Mouse (Mus musculus): ENCODE results near the gene Ltf. TPM values are rescaled to one million over a fixed set of nuclear protein-coding genes. Genes with fewer than 3 reads are reported as not detected.
A peak's percentile ranks its signal among the peaks of the same experiment; 100 is the strongest.

Ltf gene
- total RNA-seq, 2 experiments from 2014 or later, result 0.32 to 0.74 TPM

GRCm38 (mm10) chr9:111033717-111034116 lies 14.6 kb downstream of the Ltf start:
- DNase-seq (ENCODE audit: low spot score in 2 of 2), result no peak

- no peak for DNase-seq (ENCODE audit: low spot score in 2 of 2)
Measured at GRCm38 (mm10) chr9:111039966-111040365, 20.9 kb downstream of the Ltf start.

GRCm38 (mm10) chr9:111042266-111042665 lies 23.2 kb downstream of the Ltf start:
- DNase-seq (ENCODE audit: low spot score in 2 of 2), result no peak

- no peak for DNase-seq (ENCODE audit: low spot score in 2 of 2)
Measured at GRCm38 (mm10) chr9:111046222-111046621, 27.2 kb downstream of the Ltf start.

- DNase-seq (ENCODE audit: low spot score in 2 of 2), result no peak
Measured at GRCm38 (mm10) chr9:111047266-111047665, 28.2 kb downstream of the Ltf start.

GRCm38 (mm10) chr9:111048452-111048851 lies 29.4 kb downstream of the Ltf start:
- no peak for DNase-seq (ENCODE audit: low spot score in 2 of 2)

- no peak for DNase-seq (ENCODE audit: low spot score in 2 of 2)
Measured at GRCm38 (mm10) chr9:111054923-111055322, 35.9 kb downstream of the Ltf start.

- no peak for DNase-seq (ENCODE audit: low spot score in 2 of 2)
Measured at GRCm38 (mm10) chr9:111055800-111056518, 36.9 kb downstream of the Ltf start.

- no peak for DNase-seq (ENCODE audit: low spot score in 2 of 2)
Measured at GRCm38 (mm10) chr9:111056519-111056797, 37.4 kb downstream of the Ltf start.

GRCm38 (mm10) chr9:111056798-111057543 lies 37.9 kb downstream of the Ltf start, which contains the start of gene Ccrl2:
Gene Ccrl2 (minus strand): TSS chr9:111057519.
- peak in 1 of 2 experiments; percentile 9 for DNase-seq (ENCODE audit: low spot score in 2 of 2)

- no peak for DNase-seq (ENCODE audit: low spot score in 2 of 2)
Measured at GRCm38 (mm10) chr9:111057544-111058370, 38.7 kb downstream of the Ltf start.

GRCm38 (mm10) chr9:111058943-111059556 lies 40.0 kb downstream of the Ltf start:
- DNase-seq (ENCODE audit: low spot score in 2 of 2), result no peak

GRCm38 (mm10) chr9:111062840-111063239 lies 43.8 kb downstream of the Ltf start:
- DNase-seq (ENCODE audit: low spot score in 2 of 2), result no peak

- DNase-seq (ENCODE audit: low spot score in 2 of 2), result no peak
Measured at GRCm38 (mm10) chr9:111067052-111067451, 48.0 kb downstream of the Ltf start.

- DNase-seq (ENCODE audit: low spot score in 2 of 2), result peak in 1 of 2 experiments; percentile 16
Measured at GRCm38 (mm10) chr9:111070546-111070961, 51.5 kb downstream of the Ltf start.

GRCm38 (mm10) chr9:111072175-111072574 lies 53.1 kb downstream of the Ltf start:
- peak in 1 of 2 experiments; percentile 38 for DNase-seq (ENCODE audit: low spot score in 2 of 2)

GRCm38 (mm10) chr9:111072971-111073370 lies 53.9 kb downstream of the Ltf start:
- no peak for DNase-seq (ENCODE audit: low spot score in 2 of 2)

GRCm38 (mm10) chr9:111077745-111078144 lies 58.7 kb downstream of the Ltf start:
- no peak for DNase-seq (ENCODE audit: low spot score in 2 of 2)

- no peak for DNase-seq (ENCODE audit: low spot score in 2 of 2)
Measured at GRCm38 (mm10) chr9:111080801-111081200, 61.7 kb downstream of the Ltf start.

GRCm38 (mm10) chr9:111081765-111082164 lies 62.7 kb downstream of the Ltf start:
- DNase-seq (ENCODE audit: low spot score in 2 of 2), result no peak

GRCm38 (mm10) chr9:111085329-111085728 lies 66.3 kb downstream of the Ltf start:
- no peak for DNase-seq (ENCODE audit: low spot score in 2 of 2)

All from layer of hippocampus, postnatal 14 days (tissue).